Mouse (Mus musculus): Measurements from ENCODE around the gene Col17a1.

Col17a1 gene

GRCm38 (mm10) chr19:47643910-47644309, 48.0 kb downstream of the Col17a1 start:
- ChIA-PET POLR2A (no interaction called here), CTCF (interaction anchor here in 1 of 4 experiments (0.5 kb wide), 1 partner anchor 288 kb away, joined by 3 read pairs; no protein-coding TSS in a partner anchor)

- ChIA-PET CTCF (no interaction called here), POLR2A (interaction anchor here in 2 of 4 experiments (1.0 to 1.8 kb wide), 2 partner anchors 8 to 14 kb away, joined by 3 to 5 read pairs; no protein-coding TSS in a partner anchor)
Observed at GRCm38 (mm10) chr19:47635380-47635779, 56.5 kb downstream of the Col17a1 start.

- POLR2A ChIA-PET: interaction anchor here in 1 of 4 experiments (0.5 kb wide), 1 partner anchor 64 kb away, joined by 3 read pairs; no protein-coding TSS in a partner anchor
- CTCF ChIA-PET: no interaction called here
Observed at GRCm38 (mm10) chr19:47631799-47632198, 60.1 kb downstream of the Col17a1 start.

GRCm38 (mm10) chr19:47630381-47630780, 61.5 kb downstream of the Col17a1 start:
- ChIA-PET POLR2A (no interaction called here), CTCF (interaction anchor here in 1 of 4 experiments (0.6 kb wide), 1 partner anchor 13 kb away, joined by 3 read pairs; no protein-coding TSS in a partner anchor)

GRCm38 (mm10) chr19:47629068-47629467, 62.8 kb downstream of the Col17a1 start:
- ChIA-PET POLR2A (no interaction called here), CTCF (no interaction called here)

- ChIA-PET CTCF (interaction anchor here in 3 of 4 experiments (0.6 kb wide), 3 partner anchors 25 to 365 kb away, joined by 3 to 7 read pairs (median 4); no protein-coding TSS in a partner anchor), POLR2A (interaction anchor here in 3 of 4 experiments (0.5 to 1.5 kb wide), 4 partner anchors 9 to 195 kb away, joined by 3 to 6 read pairs (median 5); no protein-coding TSS in a partner anchor)
Observed at GRCm38 (mm10) chr19:47627450-47627849, 64.4 kb downstream of the Col17a1 start.

GRCm38 (mm10) chr19:47624940-47625711, 66.8 kb downstream of the Col17a1 start:
- CTCF ChIA-PET: no interaction called here
- POLR2A ChIA-PET: interaction anchor here in 1 of 4 experiments (1.2 kb wide), 2 partner anchors 12 to 24 kb away, joined by 3 read pairs; no protein-coding TSS in a partner anchor

GRCm38 (mm10) chr19:47621478-47621877, 70.4 kb downstream of the Col17a1 start:
- CTCF ChIA-PET: interaction anchor here in 1 of 4 experiments (0.6 kb wide), 1 partner anchor 1191 kb away, joined by 6 read pairs; no protein-coding TSS in a partner anchor
- POLR2A ChIA-PET: no interaction called here

GRCm38 (mm10) chr19:47613442-47613841, 78.5 kb downstream of the Col17a1 start:
- ChIA-PET CTCF (no interaction called here), POLR2A (no interaction called here)

GRCm38 (mm10) chr19:47608513-47608912, 83.4 kb downstream of the Col17a1 start:
- CTCF ChIA-PET: interaction anchor here in 2 of 4 experiments (0.5 to 0.6 kb wide), 2 partner anchors 14 to 72 kb away, joined by 3 read pairs; no protein-coding TSS in a partner anchor

More at GRCm38 (mm10) chr19:47608513-47608912, 83.4 kb downstream of the Col17a1 start:
- POLR2A ChIA-PET: interaction anchor here in 2 of 4 experiments (0.5 to 1.6 kb wide), 3 partner anchors 26 to 166 kb away, joined by 3 to 4 read pairs (median 3); no protein-coding TSS in a partner anchor
